Mouse (Mus musculus) kidney, adult 11 months (tissue): Measurements from ENCODE around the gene Gm8909.
A peak's percentile ranks its signal among the peaks of the same experiment; 100 is the strongest.
"Not testable (repeated sequence)": the region's sequence is repeated elsewhere in the genome, so short reads cannot be mapped to it uniquely, and the experiment has no call there.

Experiments used
- DNase-seq: peaks from one replicate; pipeline ENCODE4 v3.0.0; 2022

Gm8909 gene

DNA sequence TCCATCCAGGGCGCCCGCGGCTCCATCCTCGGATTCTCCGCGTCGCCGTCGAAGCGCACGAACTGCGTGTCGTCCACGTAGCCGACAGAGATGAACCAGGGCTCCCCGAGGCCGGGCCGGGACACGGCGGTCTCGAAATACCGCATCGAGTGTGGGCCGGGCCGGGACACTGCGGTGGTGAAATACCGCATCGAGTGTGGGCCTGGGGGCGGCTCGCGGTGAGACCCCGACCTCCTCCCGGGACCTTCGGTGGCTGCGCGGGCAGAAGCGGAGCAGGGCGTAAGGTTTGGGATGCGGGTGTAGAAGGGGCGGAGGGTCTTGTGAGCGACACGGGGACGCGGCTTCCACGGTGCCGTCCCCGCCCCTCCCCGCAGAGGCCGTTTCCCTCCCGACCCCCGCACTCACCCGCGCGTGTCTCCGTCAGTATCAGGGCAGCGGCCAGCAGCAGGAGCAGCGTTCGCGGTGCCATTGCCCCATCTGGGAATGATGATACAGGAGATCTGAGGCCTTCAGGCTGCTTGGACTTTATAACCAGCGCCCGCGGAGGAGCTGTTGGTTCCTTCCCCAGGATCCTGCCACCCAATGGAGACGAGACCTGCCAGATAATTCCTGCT lies at the start of gene Gm8909:
TSS of gene Gm8909 (minus strand) at position 499 of the 614 bp plus-strand sequence.
- no peak for DNase-seq

DNA sequence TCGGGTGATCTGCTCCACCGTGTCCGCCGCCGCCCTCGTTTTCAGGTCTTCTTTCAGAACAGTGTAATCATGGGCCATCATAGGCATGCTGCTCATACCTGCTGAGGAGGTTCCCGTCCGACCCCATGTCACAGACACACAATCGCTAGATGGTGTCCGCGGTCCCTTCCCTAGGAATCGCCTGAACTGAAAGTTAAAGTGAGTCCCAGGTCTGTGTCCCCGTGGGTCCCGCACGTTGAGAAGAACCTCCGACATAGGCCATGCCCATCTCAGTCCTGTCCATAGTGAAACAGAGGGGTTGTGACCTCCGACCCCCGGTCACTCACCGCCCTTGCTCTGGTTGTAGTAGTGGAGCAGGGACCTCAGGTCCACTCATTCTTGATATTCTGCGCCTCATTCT lies 47.2 kb upstream of the Gm8909 start:
- DNase-seq, result no peak

DNA sequence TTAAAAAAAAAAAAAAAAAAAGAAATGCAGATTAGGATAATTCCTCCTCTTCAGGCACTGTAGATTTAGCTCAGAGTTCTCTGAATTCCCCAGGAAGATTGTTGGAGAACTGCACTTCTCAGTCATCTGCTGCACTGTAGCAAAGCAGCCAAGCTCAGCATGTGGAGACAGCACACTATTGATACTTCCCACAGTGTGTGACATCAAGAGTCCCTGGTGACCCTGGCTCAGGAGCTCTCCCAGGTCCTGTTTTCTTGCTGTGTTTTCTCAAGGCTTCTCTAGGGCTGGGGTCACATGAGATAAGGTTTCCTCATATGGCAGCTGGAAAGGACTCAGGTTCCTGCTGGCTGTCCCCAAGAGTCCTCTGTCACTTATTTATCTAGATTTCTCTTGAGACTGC lies 38.5 kb upstream of the Gm8909 start:
- DNase-seq, result no peak

DNA sequence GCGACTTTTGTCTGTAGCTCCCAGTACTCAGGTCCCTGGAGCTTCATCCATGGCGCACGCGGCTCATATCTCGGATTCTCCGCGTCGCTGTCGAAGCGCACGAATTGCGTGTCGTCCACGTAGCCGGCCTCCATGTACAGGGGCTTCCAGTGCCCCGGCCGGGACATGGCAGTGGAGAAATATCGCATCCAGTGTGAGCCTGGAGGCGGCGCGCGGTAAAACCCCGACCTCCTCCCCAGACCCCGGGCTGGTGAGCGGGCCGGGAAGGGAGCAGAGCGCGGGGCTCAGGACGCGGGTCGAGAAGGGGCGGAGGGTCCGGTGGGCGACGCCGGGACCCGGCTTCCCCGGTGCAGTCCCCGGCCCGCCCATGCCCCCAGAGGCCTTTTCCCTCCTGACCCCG lies 37.5 kb upstream of the Gm8909 start:
- DNase-seq, result no peak

DNA sequence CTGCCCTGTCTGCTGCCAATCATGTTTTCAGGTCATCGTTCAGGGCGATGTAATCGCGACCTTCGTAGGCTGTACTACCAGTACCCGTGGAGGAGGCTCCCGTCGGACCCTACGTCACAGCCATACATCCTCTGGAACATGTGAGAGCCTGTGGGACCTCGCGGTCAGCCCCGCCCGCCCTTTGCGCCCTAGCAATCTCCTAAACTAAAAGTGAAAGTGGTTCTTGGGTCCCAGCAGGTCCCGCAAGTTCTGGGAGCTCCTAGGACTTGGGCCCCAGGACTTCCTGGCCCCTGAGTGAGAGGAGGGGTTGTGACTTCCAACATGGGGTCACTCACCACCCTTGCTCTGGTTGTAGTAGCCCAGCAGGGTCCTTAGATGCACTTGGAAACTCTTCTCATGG lies 37.1 kb upstream of the Gm8909 start:
- DNase-seq, result peak; percentile 30

DNA sequence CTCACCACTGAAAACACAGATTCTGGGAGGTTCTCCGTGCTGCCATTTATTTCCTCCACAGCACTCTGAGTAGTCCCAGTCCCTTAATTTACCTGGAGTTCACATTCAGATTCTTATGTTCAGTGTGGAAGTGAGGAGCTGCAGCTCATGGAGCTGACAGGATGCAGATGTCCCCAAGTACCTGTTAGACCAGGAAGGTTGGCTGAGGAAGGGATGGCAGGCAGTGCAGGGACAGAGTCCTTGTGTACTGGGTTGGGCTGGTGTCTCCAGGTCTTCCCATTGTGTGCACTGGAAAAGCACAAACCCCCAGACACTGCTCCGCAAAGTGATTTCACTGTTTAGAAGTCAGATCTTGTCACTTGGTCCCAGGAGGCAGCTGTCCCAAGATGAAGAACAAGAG lies 33.5 kb upstream of the Gm8909 start:
- no peak for DNase-seq

DNA sequence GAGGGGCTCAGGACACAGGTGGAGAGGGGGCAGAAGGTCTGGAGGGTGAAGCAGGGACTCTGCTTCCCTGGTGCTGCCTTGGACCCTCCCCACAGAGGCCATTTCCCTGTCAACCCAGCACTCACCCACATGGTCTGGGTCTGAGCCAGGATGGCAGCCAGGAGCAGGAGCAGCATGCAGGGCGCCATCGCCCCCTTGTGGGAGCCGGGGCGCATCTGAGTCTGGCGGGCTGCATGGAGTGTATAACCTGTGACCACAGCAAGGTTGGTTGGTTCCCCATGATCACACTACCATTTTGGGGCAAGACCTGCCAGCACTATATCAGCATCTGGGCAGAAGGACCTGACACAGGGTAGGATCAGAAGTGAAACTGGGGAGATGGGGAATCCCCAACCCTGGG lies 30.0 kb upstream of the Gm8909 start:
- DNase-seq, result no peak

DNA sequence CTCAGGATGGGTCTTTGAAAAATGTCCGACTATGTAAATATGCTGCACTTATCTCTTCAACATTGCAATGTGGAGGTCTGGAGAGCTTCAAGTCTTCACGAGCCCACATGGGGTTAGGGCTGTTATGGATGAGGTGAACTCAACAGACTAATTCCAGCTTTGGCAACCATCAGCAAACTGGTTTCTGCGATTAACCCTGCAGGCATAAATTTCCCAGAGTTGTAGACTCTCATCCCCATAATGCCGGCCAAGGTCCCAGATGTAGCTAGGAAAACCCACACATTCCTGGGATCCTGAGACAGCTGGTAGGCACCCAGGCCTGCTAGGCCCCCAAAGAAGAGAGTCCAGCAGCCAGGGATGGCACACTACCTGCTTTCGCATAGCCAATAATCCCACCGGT lies 26.1 kb upstream of the Gm8909 start:
- DNase-seq, result no peak

DNA sequence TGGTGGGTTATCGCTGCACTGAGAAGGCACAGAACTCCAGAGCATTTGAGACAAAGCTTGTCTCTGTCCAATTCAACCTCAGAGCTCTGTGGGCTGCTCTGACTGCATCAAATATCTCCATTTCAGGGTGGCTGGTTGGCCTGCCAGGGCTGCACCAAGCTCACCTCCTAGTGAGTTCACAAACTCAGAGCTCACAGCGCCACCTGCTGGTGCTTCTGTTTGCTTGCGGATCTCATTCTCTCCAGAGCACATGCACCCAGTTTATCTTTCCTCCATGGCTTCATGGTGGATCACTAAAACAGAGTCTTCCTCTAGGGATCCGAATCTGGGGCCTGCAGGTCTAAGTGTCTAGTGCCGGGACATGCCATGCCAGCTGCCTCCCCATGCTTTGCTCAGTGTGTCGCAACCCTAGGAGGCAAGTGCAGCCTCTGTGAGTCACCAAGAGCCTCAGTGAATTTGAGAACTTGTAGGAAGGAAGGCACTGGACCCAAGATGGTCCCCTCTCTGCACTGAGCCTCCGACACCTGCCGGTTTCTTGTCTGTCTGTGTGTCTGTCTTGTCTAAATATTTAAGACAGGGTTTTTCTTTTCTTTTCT lies 25.3 kb upstream of the Gm8909 start:
- peak; percentile 42 for DNase-seq

DNA sequence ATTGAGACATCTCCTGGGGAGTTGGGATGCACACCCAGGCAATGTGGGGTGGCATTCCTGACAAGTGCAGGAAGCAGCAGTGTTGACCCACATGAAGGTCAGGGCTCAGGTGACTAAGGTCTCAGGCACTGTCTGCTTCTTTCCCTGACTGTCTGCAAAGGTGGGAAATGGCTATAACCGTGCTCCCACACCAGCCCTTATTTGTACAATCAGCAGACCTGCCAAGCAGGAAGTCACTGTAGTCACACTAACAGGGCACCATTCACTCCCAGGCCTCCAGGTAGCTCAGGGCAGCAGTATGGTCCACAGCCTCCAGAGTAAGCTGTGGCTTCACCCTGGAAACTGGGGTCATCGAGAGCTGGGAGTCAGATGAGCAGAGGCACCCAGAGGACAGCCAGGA lies 24.0 kb upstream of the Gm8909 start:
- DNase-seq, result no peak

DNA sequence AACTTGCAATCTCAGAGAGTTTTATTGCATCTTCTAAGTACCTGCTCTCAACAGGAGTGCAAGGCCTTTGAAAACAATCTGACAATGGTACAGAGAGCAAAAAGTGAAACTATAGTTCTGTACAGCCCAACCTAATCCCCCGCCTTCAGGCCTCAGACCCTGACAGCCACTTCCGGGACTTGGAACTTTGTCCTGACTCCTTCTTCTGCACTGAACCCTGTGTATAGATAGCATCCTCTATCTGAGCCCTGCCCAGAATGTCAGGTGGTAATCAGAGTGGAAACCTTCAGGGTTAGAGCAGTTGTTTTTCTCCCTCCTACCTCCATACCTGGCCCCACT lies 21.8 kb upstream of the Gm8909 start, which contains the start of gene H2-T3:
TSS of gene H2-T3 (minus strand) at position 119 of the 339 bp plus-strand sequence.
- DNase-seq, result no peak

DNA sequence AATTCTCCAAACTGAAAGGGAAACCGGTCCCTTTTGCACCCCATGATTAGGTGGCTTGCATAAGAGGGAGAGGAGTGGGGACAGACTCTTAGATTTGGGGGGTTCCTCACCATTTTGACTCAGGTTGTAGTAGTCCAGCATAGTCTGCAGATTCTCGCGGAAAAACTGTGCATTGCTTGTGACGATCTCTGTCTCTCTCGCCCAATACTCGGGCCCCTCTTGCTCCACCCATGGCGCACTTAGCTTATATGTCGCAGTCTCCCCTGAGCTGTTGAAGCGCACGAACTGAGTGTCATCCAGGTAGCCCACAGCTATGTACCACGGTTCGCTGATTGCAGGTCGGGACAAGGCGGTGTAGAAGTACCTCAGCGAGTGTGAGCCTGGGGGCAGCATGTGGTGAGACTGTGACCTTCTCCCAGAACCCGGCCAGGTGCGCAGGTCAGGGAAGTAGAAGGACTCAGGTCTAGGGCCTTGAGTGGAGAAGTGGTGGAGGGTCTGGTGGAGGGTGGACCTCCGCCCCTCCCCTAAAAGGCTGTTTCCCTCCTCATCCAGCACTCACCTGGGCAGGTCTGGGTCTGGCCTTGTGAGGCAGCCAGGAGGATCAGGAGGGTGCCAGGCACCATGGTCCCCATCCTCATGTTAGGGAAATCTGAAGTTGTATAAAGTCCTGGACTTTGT lies 21.3 kb upstream of the Gm8909 start:
- DNase-seq, result no peak

DNA sequence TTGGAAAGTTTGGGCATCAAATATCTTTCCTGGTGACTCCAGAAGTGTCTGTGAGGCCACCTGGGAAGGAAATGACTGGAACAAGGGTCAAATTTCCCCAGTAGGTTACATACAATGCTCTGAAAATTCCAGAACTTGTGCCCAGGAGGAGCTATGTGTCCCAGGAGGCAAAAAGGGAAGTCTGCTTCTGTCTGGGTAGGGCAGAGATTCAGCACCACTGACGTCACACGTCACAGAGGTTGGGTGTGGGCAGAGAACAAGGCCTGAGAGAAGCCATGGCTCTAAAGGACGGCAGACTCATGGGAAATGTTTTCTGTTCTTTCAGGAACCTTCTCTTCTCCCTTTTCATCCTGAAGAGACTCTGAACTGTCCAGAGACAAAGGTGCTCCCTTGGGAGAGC lies 19.2 kb upstream of the Gm8909 start:
- DNase-seq, result no peak

DNA sequence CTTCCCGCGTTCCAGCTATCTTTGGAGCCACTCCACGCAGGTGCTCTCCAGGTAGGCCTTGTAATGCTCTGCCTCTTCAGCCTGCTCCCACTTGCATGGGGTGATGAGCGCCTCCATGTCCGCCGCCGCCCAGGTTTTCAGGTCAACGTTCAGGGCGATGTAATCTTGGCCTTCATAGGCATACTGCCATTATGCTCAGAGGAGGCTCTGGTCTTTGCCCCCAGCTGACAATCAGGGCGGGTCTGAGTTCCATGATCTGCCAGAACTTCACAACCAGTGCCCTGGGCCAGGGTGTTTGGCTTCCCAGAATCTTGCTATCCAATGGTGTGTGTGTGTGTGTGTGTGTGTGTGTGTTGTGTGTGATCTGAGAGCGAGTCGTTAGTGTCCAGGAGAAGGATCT lies 13.9 kb upstream of the Gm8909 start:
- DNase-seq, result no peak

DNA sequence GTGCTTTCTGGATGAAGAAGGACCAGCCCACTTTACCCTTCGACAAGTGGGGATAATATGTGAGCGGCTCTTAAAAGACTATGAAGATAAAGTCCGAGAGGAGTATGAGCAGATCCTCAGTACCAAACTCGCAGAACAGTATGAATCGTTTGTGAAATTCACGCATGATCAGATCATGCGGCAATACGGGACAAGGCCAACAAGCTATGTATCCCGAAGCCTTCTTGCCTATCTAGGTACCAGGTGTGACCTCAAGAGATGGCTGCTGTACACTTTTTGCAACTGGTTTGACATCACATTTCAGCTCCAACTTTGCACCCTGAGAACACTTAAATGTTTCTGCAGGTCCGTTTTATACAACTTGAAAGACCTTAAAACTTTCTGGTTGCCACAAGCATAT lies 11.1 kb upstream of the Gm8909 start:
- DNase-seq, result not testable (repeated sequence)

DNA sequence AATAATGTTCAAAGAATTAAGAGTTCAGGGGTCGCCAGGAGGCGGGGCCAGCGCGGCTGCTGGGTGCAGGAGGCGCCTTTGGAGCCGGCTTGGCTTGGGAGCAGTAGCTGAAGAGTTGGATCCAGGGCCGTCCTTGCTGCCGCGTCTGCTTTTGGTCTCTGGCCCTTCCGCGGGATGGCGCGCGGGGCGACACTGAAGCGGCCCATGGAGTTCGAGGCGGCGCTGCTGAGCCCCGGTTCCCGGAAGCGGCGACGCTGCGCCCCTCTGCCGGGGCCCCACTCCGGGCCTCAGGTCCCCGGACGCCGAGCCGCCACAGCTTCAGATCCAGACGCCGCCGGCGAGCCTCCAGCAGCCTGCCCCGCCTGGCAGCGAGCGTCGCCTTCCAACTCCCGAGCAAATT lies 10.6 kb upstream of the Gm8909 start:
- not testable (repeated sequence) for DNase-seq

DNA sequence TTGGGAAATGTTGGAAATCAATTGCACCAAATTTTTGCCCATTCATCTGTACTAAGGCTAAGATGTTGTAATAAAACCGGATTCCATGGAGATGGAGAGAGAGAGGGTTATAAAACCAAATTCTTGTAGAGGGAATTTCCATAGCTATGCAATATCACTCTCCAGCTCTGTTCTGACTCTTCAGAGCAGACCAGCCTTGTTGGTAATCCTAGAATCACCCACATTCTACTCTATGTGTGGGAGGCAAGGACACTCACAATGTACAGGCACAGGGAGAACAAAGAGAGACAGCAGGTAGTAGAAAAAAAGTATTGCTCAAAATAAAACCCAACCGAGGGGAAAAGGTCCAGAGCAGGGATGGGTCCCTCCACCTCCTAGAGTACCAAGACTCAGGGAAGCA lies 7.8 kb upstream of the Gm8909 start:
- not testable (repeated sequence) for DNase-seq

DNA sequence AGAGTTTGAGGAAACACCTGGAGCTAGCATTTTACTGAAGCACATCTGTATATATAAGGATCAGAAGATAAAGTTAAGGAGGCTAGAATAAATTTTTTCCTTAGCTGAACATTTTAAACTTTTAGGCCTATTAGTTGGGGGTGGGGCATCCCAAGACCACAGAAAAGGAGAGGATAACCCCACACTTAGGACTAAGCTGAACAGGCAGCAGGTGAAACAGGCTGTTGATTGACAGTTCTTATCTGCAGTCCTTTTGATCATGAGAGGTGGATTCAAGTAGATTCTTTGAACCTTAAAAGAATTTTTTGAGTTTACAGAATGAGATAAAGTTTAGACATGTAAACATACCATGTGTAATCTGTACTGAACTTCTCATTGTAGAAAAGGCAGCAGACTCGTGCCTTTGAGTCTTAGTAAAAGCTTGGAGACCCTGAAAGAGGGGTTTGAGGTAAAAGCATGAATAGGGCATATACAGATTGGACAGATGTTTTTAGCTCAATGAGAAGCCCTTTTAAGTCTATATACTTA lies 2.0 kb upstream of the Gm8909 start:
- DNase-seq, result no peak

DNA sequence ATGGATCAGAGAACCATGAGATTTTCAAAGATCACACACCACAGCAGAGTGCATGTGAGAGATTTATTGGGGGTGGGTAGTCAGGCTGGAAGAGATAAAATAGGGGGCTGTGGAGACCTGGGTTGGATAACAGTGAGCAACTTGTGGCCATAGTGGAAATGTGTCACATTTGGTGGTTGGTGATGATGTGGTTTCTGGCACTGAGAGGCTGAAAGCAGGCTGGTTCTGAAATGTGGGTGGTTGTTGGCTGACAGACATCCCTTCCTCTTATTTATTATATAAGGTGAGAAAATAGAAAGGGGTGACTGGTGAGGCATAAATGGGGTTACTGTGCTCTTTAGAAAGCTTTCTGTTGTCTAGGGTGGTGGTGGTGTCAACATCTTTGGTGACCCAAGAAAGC lies 1.4 kb upstream of the Gm8909 start:
- DNase-seq, result no peak

DNA sequence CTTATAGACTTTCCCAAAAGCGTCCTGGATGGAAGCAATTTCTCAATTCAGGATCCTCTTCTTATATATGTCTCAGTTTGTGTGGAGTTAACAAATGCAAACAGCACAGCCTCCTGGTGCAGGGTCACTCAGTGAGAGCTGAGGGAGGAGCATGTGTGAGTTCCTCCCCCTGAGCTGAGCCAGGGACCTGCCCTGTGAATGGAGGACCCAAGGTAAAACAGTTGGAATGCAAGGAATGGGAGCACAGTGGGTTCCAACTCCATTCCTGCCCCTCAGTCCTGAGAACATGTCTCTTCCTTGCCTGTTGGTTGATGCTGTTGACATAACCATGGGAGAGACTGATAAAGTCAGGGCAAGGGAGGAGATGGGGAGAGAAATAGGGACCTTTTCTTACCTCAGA lies 757 bp upstream of the Gm8909 start:
- not testable (repeated sequence) for DNase-seq

DNA sequence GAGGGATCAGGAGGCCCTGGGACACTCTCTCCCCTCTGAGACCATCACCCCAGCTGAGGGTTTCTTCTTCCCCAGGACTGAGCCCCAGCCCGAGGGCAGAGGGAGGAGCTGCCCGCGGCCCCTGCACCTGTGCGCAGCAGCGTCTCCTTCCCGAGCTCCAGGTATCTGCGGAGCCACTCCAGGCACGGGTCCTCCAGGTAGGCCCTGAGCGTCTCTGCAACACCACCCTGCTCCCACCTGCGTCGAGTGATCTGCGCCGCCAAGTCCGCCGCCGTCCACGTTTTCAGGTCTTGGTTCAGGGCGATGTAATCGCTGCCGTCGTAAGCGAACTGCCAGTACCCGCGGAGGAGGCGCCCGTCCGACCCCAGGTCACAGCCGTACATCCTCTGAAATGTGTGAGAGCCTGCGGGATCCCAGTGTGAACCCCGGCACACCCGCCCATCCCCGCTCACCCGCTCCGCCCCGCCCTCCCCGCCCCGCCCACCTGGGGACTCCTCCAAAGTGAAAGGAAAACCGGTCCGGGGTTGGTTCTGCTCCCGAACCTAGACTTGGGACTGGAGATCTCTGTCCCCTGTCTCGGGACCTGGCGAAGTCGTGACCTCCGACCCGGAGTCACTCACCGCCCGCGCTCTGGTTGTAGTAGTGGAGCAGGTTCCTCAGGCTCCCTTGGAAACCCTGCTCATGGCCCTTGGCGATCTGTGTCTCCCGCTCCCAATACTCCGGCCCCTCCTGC lies 865 bp downstream of the Gm8909 start:
- DNase-seq, result no peak

DNA sequence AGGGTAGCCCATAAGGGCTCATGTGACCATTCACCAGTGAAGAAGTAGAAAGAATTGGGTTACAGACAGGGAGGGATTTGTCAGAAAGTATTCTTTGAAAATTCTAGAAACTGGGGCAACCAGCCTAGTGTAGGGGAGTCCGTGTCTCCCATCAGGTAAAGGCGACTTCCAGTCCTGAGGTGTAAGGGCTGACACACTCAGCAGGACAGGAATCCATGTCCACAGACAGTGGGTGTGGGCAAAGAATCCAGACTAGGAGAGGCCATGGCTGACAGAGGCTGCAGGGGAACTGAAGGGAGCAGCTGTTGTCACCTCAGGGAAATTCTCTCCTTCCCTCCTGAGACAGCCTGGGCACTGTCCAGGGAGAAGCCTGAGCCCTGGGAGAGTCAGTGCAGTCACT lies 1.4 kb downstream of the Gm8909 start:
- DNase-seq, result not testable (repeated sequence)
